ENCODE assay signal across 1 mouse cellular context in the genomic region with DNA sequence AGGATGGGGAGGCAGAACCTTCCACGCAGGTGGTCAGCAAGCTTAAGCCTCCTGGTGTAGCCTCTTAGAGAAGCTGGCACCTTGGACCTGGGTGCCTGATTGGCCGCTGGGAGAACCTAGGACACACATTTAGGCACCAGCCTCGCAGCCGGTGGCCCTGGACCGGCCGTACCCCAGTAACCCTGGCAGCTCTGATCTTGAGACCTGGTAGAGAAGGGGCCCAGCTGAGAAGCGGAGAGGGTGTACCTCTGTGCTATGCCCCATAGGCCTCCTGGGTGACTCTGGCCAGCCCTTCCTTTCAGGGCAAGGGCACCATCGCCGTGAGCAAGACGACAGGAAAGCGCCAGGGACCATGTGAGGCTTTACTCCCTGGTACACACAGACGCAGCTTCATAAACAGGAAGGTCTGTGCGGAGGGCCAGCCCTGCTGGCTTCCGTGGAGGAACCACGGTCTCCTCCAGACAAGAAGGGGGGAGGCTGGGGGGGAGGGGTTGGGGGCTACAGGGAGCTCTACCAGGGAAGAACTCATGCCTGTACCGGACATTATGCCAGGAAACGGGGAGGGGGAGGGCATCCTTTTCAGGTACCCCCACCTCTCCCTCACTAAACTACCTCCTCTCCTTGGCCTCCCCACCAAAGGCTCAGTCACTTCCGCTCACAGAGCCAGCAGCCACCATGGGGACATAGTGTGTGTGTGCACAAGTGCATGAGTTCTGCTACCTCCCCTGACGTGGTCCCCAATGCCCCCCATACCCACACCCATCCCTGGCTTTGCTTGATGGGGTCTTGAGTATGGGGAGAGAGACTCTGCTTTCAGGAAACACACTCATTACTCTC.
TF ChIP-seq lines count a peak whose summit lies in the region.

No protein-coding gene starts in this region.

TF ChIP-seq in MEL, 35 proteins besides CTCF, POLR2A, EP300 and RAD21 (continued from another document):
- TF ChIP-seq TAL1 (IDR thresholded peaks at IDR 0.05; ENCODE audit: low read length) (no peak), MAFK (IDR thresholded peaks at IDR 0.05; ENCODE audit: borderline replicate concordance, low read depth, low read length) (no peak), NRF1 (IDR thresholded peaks at IDR 0.05; ENCODE audit: insufficient read depth, low read depth, low read length, poor library complexity, severe bottlenecking) (no peak)
